34 mouse cellular contexts compared by ENCODE assay signal in the genomic region with DNA sequence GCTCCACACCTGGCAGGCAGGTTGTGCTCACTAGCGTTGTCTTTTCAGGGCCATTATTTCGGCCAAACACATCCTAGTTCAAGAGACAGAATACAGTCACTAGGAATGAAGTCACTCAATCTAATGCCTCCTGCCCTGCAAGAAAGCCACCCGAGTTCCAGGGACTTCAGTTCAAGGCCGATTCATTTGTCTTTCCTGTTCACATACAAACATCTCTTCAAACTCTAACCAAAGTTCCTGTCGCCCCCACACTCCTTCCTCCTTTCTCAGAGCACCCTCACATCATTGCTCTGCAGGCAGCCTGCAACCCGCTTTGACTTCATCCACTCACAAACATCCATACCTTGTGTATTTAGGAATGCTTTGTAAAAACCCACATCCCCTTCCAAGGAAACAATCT. TPM values are rescaled to one million over a fixed set of nuclear protein-coding genes. Genes with fewer than 3 reads are reported as not detected.
"Had no signal": no experiment of that assay in that cellular context is flagged by ENCODE, and none has a peak within 500 bp of the region (broad histone marks: within the 10 kb centered on the region; RNA-seq: fewer than 3 reads in every experiment).

No protein-coding gene starts in this region.

- H3K27ac ChIP-seq: heart, adult 2 months; heart, embryonic 13.5 days; heart, embryonic 15.5 days; hindbrain, embryonic 12.5 days; hindbrain, embryonic 14.5 days; hindbrain, postnatal 0 days; kidney, embryonic 15.5 days; kidney, postnatal 0 days; limb, embryonic 13.5 days; limb, embryonic 15.5 days; liver, embryonic 12.5 days had no signal

- H3K27me3 ChIP-seq: hindbrain, embryonic 12.5 days; kidney, embryonic 15.5 days had no signal

- H3K36me3 ChIP-seq: heart, embryonic 13.5 days; heart, embryonic 15.5 days; hindbrain, embryonic 10.5 days; hindbrain, embryonic 12.5 days; kidney, embryonic 15.5 days; limb, embryonic 13.5 days; limb, embryonic 15.5 days; liver, embryonic 12.5 days had no signal

- H3K4me1 ChIP-seq: liver, embryonic 12.5 days had no signal

- H3K4me2 ChIP-seq: heart, embryonic 11.5 days; heart, embryonic 13.5 days; heart, embryonic 15.5 days; hindbrain, embryonic 12.5 days; hindbrain, embryonic 14.5 days; kidney, embryonic 15.5 days; limb, embryonic 13.5 days; limb, embryonic 15.5 days; liver, embryonic 12.5 days had no signal

- H3K4me3 ChIP-seq: heart, adult 2 months; heart, embryonic 13.5 days; heart, embryonic 15.5 days; hindbrain, embryonic 10.5 days; hindbrain, embryonic 12.5 days; kidney, embryonic 15.5 days; limb, embryonic 13.5 days; limb, embryonic 15.5 days; liver, embryonic 12.5 days had no signal

- H3K9me3 ChIP-seq: heart, embryonic 13.5 days; heart, embryonic 15.5 days; hindbrain, embryonic 10.5 days; hindbrain, embryonic 12.5 days; kidney, embryonic 15.5 days; limb, embryonic 13.5 days; limb, embryonic 15.5 days; liver, embryonic 12.5 days had no signal

- DNase-seq: gastrocnemius, postnatal 14 days; gastrocnemius, postnatal 36 days; heart, adult 11 months; heart, adult 2 months; heart, postnatal 4 days; kidney, adult 11 months; kidney, adult 2 months; kidney, adult 9 months; kidney, postnatal 14 days; kidney, postnatal 36 days; layer of hippocampus, adult 9-11 months; layer of hippocampus, postnatal 36 days; left cerebral cortex, postnatal 4 days had no signal

- ATAC-seq: hindbrain, postnatal 0 days; intestine, embryonic 16.5 days; liver, embryonic 12.5 days had no signal

- H3K9ac ChIP-seq: heart, embryonic 13.5 days; heart, embryonic 15.5 days; hindbrain, embryonic 12.5 days; hindbrain, embryonic 14.5 days; kidney, embryonic 15.5 days; limb, embryonic 13.5 days; limb, embryonic 15.5 days; liver, embryonic 12.5 days had no signal

RNA-seq across cellular contexts. Expression of gene C2cd4b, which starts 34.3 kb away (rescaled TPM):
- total RNA-seq: gastrocnemius, adult 18-20 months; gastrocnemius, adult 8-10 months; gastrocnemius, postnatal 36 days; liver, adult 2 months had no signal
- polyA plus RNA-seq: intestine, embryonic 16.5 days; kidney, adult 2 months; limb, embryonic 11.5 days; liver, adult 2 months had no signal

RNA-seq across cellular contexts. Expression of gene C2cd4a, which starts 38.6 kb away (rescaled TPM):
- total RNA-seq: gastrocnemius, adult 18-20 months; gastrocnemius, adult 8-10 months; heart, adult 2 months; heart, postnatal 25 days; heart, postnatal 4 days; left cerebral cortex, postnatal 25 days; left cerebral cortex, postnatal 4 days; liver, adult 2 months had no signal
- polyA plus RNA-seq: gonadal fat pad, adult 2 months; heart, postnatal 0 days; hindbrain, embryonic 10.5 days; hindbrain, embryonic 12.5 days had no signal
